Mouse (Mus musculus): ENCODE measurements at regions not wholly inside any gene's neighbourhood (a gene's known extent, or its start where the extent isn't known, plus 50 kb on each side); places are given as distances from the start of the nearest gene placed in this dataset.
A peak's percentile ranks its signal among the peaks of the same experiment; 100 is the strongest.

- Histone ChIP-seq H3K27ac (ENCODE audit: low read depth) (no peak overlapping the region), H3K4me1 (ENCODE audit: insufficient read depth) (no peaks in the 10 kb centered on the region), H3K36me3 (replicated peaks; ENCODE audit: insufficient read depth, low read length) (no peaks in the 10 kb centered on the region), H3K4me3 (ENCODE audit: low read depth, low read length) (no peak overlapping the region), H3K9ac (replicated peaks) (no peak overlapping the region), H3K9me3 (ENCODE audit: low read length) (no peaks in the 10 kb centered on the region), H3K4me2 (ENCODE audit: low read depth, low read length) (no peak overlapping the region), H3K27me3 (ENCODE audit: insufficient read depth, low read length) (no peaks in the 10 kb centered on the region)
- DNase-seq: no peak
- no peak for ATAC-seq
- TF ChIP-seq CTCF (IDR thresholded peaks at IDR 0.05; ENCODE audit: low read depth) (no peak), EP300 (IDR thresholded peaks at IDR 0.05; ENCODE audit: low read depth) (no peak)
- WGBS (ENCODE audit: insufficient replicate concordance): 71% methylated on average over 2 of the region's 2 CpGs
Observed at GRCm38 (mm10) chr9:74513887-74514286, 347.8 kb upstream of the Onecut1 start.

- Histone ChIP-seq H3K36me3 (replicated peaks; ENCODE audit: insufficient read depth, low read length) (no peaks in the 10 kb centered on the region), H3K4me2 (ENCODE audit: low read depth, low read length) (no peak overlapping the region), H3K4me1 (ENCODE audit: insufficient read depth) (no peaks in the 10 kb centered on the region), H3K27me3 (ENCODE audit: insufficient read depth, low read length) (no peaks in the 10 kb centered on the region), H3K27ac (ENCODE audit: low read depth) (peak overlapping the region; percentile 49), H3K9ac (replicated peaks) (no peak overlapping the region), H3K9me3 (ENCODE audit: low read length) (no peaks in the 10 kb centered on the region), H3K4me3 (ENCODE audit: low read depth, low read length) (no peak overlapping the region)
- no peak for TF ChIP-seq CTCF (IDR thresholded peaks at IDR 0.05; ENCODE audit: low read depth)
- peak; percentile 87 for TF ChIP-seq EP300 (IDR thresholded peaks at IDR 0.05; ENCODE audit: low read depth)
- DNase-seq: no peak
- ATAC-seq: peak; percentile 90
- WGBS (ENCODE audit: insufficient replicate concordance): 49% methylated on average over 3 of the region's 3 CpGs
Observed at GRCm38 (mm10) chr9:74528550-74528949, 333.2 kb upstream of the Onecut1 start.

- no peaks in the 10 kb centered on the region for H3K27me3 ChIP-seq (ENCODE audit: insufficient read depth, low read length)
- no peak overlapping the region for H3K4me3 ChIP-seq (ENCODE audit: low read depth, low read length)
- H3K27ac ChIP-seq (ENCODE audit: low read depth): no peak overlapping the region
- H3K36me3 ChIP-seq (replicated peaks; ENCODE audit: insufficient read depth, low read length): no peaks in the 10 kb centered on the region
- no peaks in the 10 kb centered on the region for H3K4me1 ChIP-seq (ENCODE audit: insufficient read depth)
- DNase-seq: peak; percentile 71
- no peaks in the 10 kb centered on the region for H3K9me3 ChIP-seq (ENCODE audit: low read length)
- 0 out of 2 replicates have a peak, but pooled peaks have one; percentile 30 for ATAC-seq
- WGBS (ENCODE audit: insufficient replicate concordance): 10% methylated on average over 10 of the region's 10 CpGs
- peak; percentile 87 for TF ChIP-seq CTCF (IDR thresholded peaks at IDR 0.05; ENCODE audit: low read depth)
- no peak for TF ChIP-seq EP300 (IDR thresholded peaks at IDR 0.05; ENCODE audit: low read depth)
- H3K9ac ChIP-seq (replicated peaks): no peak overlapping the region
- H3K4me2 ChIP-seq (ENCODE audit: low read depth, low read length): no peak overlapping the region
Observed at GRCm38 (mm10) chr9:74530317-74530716, 331.4 kb upstream of the Onecut1 start.

- no peak overlapping the region for H3K4me2 ChIP-seq (ENCODE audit: low read depth, low read length)
- no peaks in the 10 kb centered on the region for H3K9me3 ChIP-seq (ENCODE audit: low read length)
- 56% methylated on average over 9 of the region's 9 CpGs for WGBS (ENCODE audit: insufficient replicate concordance)
- H3K27me3 ChIP-seq (ENCODE audit: insufficient read depth, low read length): no peaks in the 10 kb centered on the region
- H3K27ac ChIP-seq (ENCODE audit: low read depth): no peak overlapping the region
- H3K9ac ChIP-seq (replicated peaks): no peak overlapping the region
- TF ChIP-seq CTCF (IDR thresholded peaks at IDR 0.05; ENCODE audit: low read depth) (no peak), EP300 (IDR thresholded peaks at IDR 0.05; ENCODE audit: low read depth) (no peak)
- H3K4me3 ChIP-seq (ENCODE audit: low read depth, low read length): no peak overlapping the region
- DNase-seq (no peak), ATAC-seq (no peak)
- H3K4me1 ChIP-seq (ENCODE audit: insufficient read depth): no peaks in the 10 kb centered on the region
- H3K36me3 ChIP-seq (replicated peaks; ENCODE audit: insufficient read depth, low read length): no peaks in the 10 kb centered on the region
Observed at GRCm38 (mm10) chr9:74530748-74531147, 331.0 kb upstream of the Onecut1 start.

GRCm38 (mm10) chr9:74531986-74532385 is 329.7 kb upstream of the Onecut1 start:
- Histone ChIP-seq H3K36me3 (replicated peaks; ENCODE audit: insufficient read depth, low read length) (no peaks in the 10 kb centered on the region), H3K9ac (replicated peaks) (no peak overlapping the region), H3K27me3 (ENCODE audit: insufficient read depth, low read length) (no peaks in the 10 kb centered on the region), H3K4me1 (ENCODE audit: insufficient read depth) (no peaks in the 10 kb centered on the region), H3K27ac (ENCODE audit: low read depth) (no peak overlapping the region), H3K9me3 (ENCODE audit: low read length) (no peaks in the 10 kb centered on the region), H3K4me3 (ENCODE audit: low read depth, low read length) (no peak overlapping the region), H3K4me2 (ENCODE audit: low read depth, low read length) (no peak overlapping the region)
- TF ChIP-seq CTCF (IDR thresholded peaks at IDR 0.05; ENCODE audit: low read depth) (no peak), EP300 (IDR thresholded peaks at IDR 0.05; ENCODE audit: low read depth) (no peak)
- 60% methylated on average over 3 of the region's 3 CpGs for WGBS (ENCODE audit: insufficient replicate concordance)
- no peak for DNase-seq
- no peak for ATAC-seq

- Histone ChIP-seq H3K4me3 (ENCODE audit: low read depth, low read length) (no peak overlapping the region), H3K4me1 (ENCODE audit: insufficient read depth) (no peaks in the 10 kb centered on the region), H3K9me3 (ENCODE audit: low read length) (no peaks in the 10 kb centered on the region), H3K9ac (replicated peaks) (no peak overlapping the region), H3K27ac (ENCODE audit: low read depth) (no peak overlapping the region), H3K36me3 (replicated peaks; ENCODE audit: insufficient read depth, low read length) (no peaks in the 10 kb centered on the region), H3K4me2 (ENCODE audit: low read depth, low read length) (no peak overlapping the region), H3K27me3 (ENCODE audit: insufficient read depth, low read length) (no peaks in the 10 kb centered on the region)
- WGBS (ENCODE audit: insufficient replicate concordance): 69% methylated on average over 5 of the region's 5 CpGs
- DNase-seq (no peak), ATAC-seq (no peak)
- TF ChIP-seq EP300 (IDR thresholded peaks at IDR 0.05; ENCODE audit: low read depth) (no peak), CTCF (IDR thresholded peaks at IDR 0.05; ENCODE audit: low read depth) (no peak)
Observed at GRCm38 (mm10) chr9:74534976-74535375, 326.7 kb upstream of the Onecut1 start.

- no peak overlapping the region for H3K27ac ChIP-seq (ENCODE audit: low read depth)
- no peak overlapping the region for H3K4me2 ChIP-seq (ENCODE audit: low read depth, low read length)
- no peak overlapping the region for H3K4me3 ChIP-seq (ENCODE audit: low read depth, low read length)
- no peak overlapping the region for H3K9ac ChIP-seq (replicated peaks)
- no peak for ATAC-seq
- 69% methylated on average over 5 of the region's 5 CpGs for WGBS (ENCODE audit: insufficient replicate concordance)
- TF ChIP-seq CTCF (IDR thresholded peaks at IDR 0.05; ENCODE audit: low read depth) (no peak), EP300 (IDR thresholded peaks at IDR 0.05; ENCODE audit: low read depth) (no peak)
- no peaks in the 10 kb centered on the region for H3K36me3 ChIP-seq (replicated peaks; ENCODE audit: insufficient read depth, low read length)
- H3K27me3 ChIP-seq (ENCODE audit: insufficient read depth, low read length): no peaks in the 10 kb centered on the region
- no peaks in the 10 kb centered on the region for H3K4me1 ChIP-seq (ENCODE audit: insufficient read depth)
- no peaks in the 10 kb centered on the region for H3K9me3 ChIP-seq (ENCODE audit: low read length)
- DNase-seq: no peak
Observed at GRCm38 (mm10) chr9:74556116-74556515, 305.6 kb upstream of the Onecut1 start.

Measured in liver, postnatal 0 days (tissue).